Mouse (Mus musculus) ES-Bruce4 (cell line): ENCODE results near the gene Zfp871. TPM values are rescaled to one million over a fixed set of nuclear protein-coding genes. Genes with fewer than 3 reads are reported as not detected.
"Not testable (repeated sequence)": the region's sequence is repeated elsewhere in the genome, so short reads cannot be mapped to it uniquely, and the experiment has no call there.

ENCODE experiments used
- H3K27ac ChIP-seq: 2 replicates; pipeline ENCODE4 v1.5.1; 2012; ENCODE audit warnings: low read length, inconsistent platforms; ENCODE audit not compliant: insufficient read depth
- H3K27me3 ChIP-seq: 2 replicates; pipeline ENCODE4 v1.6.1; 2012; ENCODE audit warnings: mild to moderate bottlenecking, low read length, inconsistent platforms; ENCODE audit not compliant: control insufficient read depth, poor library complexity, insufficient read depth, severe bottlenecking
- H3K36me3 ChIP-seq: 2 replicates; pipeline ENCODE4 v1.6.1; 2012; ENCODE audit warnings: inconsistent platforms, mild to moderate bottlenecking, low read length, moderate library complexity; ENCODE audit not compliant: control insufficient read depth, poor library complexity, insufficient read depth, severe bottlenecking
- H3K4me1 ChIP-seq: one replicate; pipeline ENCODE4 v1.8.1; 2011; ENCODE audit warnings: low read length; ENCODE audit not compliant: control insufficient read depth, insufficient read depth
- H3K4me3 ChIP-seq: 2 replicates; pipeline ENCODE4 v1.5.1; 2011; ENCODE audit warnings: low read depth, mild to moderate bottlenecking, low read length
- H3K9ac ChIP-seq: 2 replicates; pipeline ENCODE4 v1.6.1; 2012; ENCODE audit warnings: low read depth, mild to moderate bottlenecking, inconsistent platforms; ENCODE audit not compliant: poor library complexity, severe bottlenecking
- H3K9me3 ChIP-seq: replicated peaks from 2 replicates; pipeline ENCODE4 v1.6.1; 2012; ENCODE audit warnings: mild to moderate bottlenecking, low read length, inconsistent platforms; ENCODE audit not compliant: control insufficient read depth, poor library complexity, insufficient read depth, severe bottlenecking
- CTCF ChIP-seq: IDR thresholded peaks from one replicate; pipeline ENCODE4 v1.8.1; 2011; ENCODE audit warnings: low read depth, low read length
- EP300 ChIP-seq: IDR thresholded peaks from 2 replicates; pipeline ENCODE4 v1.6.1; 2011; ENCODE audit warnings: low read depth, low read length; ENCODE audit not compliant: insufficient read depth
- POLR2A ChIP-seq: IDR thresholded peaks from one replicate; pipeline ENCODE4 v1.8.1; 2011; ENCODE audit warnings: low read length; ENCODE audit not compliant: insufficient read depth
- polyA plus RNA-seq: library from polyadenylated mRNA; stranded (reverse); fragments of >200 nt; gene quantifications from 2 replicates; pipeline ENCODE4 v1.2.4, GENCODE M21; 2011; ENCODE audit warnings: low read depth; ENCODE audit not compliant: missing spikeins, insufficient read depth, insufficient read length

Zfp871 gene
- polyA plus RNA-seq, 1 experiment: 54.5 TPM

GRCm38 (mm10) chr17:32752813-32753360 is 35.2 kb downstream of the Zfp871 start:
- Histone ChIP-seq H3K36me3 (no peaks in the 10 kb centered on the region), H3K27ac (no peak overlapping the region), H3K27me3 (no peaks in the 10 kb centered on the region), H3K9ac (no peak overlapping the region), H3K4me3 (no peak overlapping the region), H3K4me1 (no peaks in the 10 kb centered on the region), H3K9me3 (no peaks in the 10 kb centered on the region)
- TF ChIP-seq POLR2A (no peak), CTCF (no peak), EP300 (no peak)

- Histone ChIP-seq H3K9me3 (no peaks in the 10 kb centered on the region), H3K4me1 (no peaks in the 10 kb centered on the region), H3K4me3 (0 out of 2 replicates have a peak overlapping the region, but pooled peaks have one; percentile 42), H3K27ac (no peak overlapping the region), H3K27me3 (no peaks in the 10 kb centered on the region), H3K36me3 (no peaks in the 10 kb centered on the region), H3K9ac (no peak overlapping the region)
- TF ChIP-seq EP300: no peak
Measured at GRCm38 (mm10) chr17:32750611-32751010, 37.5 kb downstream of the Zfp871 start.

DNA sequence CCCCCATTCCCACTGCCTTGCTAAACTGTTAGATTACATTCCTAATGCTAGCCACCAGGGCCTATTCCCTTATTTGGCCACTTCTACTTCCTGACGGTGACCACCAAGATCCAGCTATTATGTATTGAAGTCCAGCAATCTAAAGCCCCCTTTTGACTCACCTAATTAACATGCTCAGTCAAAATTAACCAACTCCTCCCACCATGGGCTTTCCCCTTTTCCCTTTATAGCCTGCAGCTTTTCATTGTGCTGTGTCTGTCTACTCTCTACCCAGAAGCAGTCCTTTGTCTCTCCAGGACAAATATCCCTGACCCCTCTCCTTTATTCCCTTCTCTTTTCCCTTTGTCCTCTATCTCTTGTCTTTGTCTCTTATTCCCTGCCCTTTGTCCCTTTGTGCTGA is 47.0 kb downstream of the Zfp871 start:
- Histone ChIP-seq H3K9ac (no peak overlapping the region), H3K27ac (no peak overlapping the region), H3K9me3 (no peaks in the 10 kb centered on the region), H3K27me3 (no peaks in the 10 kb centered on the region), H3K36me3 (no peaks in the 10 kb centered on the region), H3K4me3 (no peak overlapping the region), H3K4me1 (peaks cover 1% of the 10 kb centered on the region)
- no peak for TF ChIP-seq CTCF
- TF ChIP-seq POLR2A: no peak
- TF ChIP-seq EP300: no peak

- H3K27me3 ChIP-seq: no peaks in the 10 kb centered on the region
- no peaks in the 10 kb centered on the region for H3K36me3 ChIP-seq
- no peak overlapping the region for H3K27ac ChIP-seq
- H3K9me3 ChIP-seq: peaks cover 3% of the 10 kb centered on the region
- peaks cover 1% of the 10 kb centered on the region for H3K4me1 ChIP-seq
- no peak overlapping the region for H3K9ac ChIP-seq
- no peak for TF ChIP-seq CTCF
- no peak for TF ChIP-seq EP300
- TF ChIP-seq POLR2A: no peak
- no peak overlapping the region for H3K4me3 ChIP-seq
Measured at GRCm38 (mm10) chr17:32738406-32738805, 49.7 kb downstream of the Zfp871 start.

DNA sequence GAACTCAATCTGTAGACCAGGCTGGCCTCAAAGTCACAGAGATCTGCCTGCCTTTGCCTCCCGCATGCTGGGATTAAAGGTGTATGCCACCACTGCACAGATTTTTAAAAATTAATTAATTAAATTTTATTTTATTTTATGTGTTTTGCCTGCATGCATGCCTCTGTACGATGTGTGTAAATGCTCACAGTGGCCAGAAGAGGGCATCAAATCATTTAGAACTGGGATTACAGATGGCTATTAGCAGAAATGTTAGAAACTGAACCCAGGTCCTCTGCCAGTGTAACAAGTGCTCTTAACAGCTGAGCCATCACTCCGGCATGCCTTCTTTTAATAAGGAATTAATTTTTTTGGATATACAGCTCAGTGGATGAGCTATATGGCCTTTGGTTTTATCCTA is 59.1 kb downstream of the Zfp871 start:
- Histone ChIP-seq H3K27ac (no peak overlapping the region), H3K4me3 (no peak overlapping the region), H3K9me3 (peaks cover 12% of the 10 kb centered on the region), H3K4me1 (no peaks in the 10 kb centered on the region), H3K27me3 (no peaks in the 10 kb centered on the region), H3K9ac (no peak overlapping the region), H3K36me3 (no peaks in the 10 kb centered on the region)
- TF ChIP-seq POLR2A (no peak), CTCF (no peak), EP300 (no peak)

DNA sequence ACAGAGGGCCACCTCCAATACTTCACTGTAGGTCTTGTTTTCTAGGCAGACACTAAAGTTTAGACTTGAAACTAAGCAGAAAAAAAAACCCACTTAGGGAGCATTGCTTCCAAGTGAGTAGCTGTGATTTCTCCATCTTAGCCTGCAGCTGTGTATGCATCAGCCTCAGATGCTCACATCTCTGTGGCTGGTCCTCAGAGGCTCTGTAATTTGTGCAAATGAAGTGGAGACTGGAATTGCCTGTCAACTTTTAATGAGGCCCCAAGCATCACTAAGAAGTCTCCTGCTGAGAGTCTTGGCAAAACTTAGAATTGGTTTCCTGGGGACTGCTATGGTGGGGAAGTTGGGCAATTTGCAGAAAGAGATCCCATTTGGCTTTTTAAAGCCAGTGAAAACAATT is 61.7 kb downstream of the Zfp871 start:
- H3K9ac ChIP-seq, H3K4me1 ChIP-seq, H3K9me3 ChIP-seq, H3K36me3 ChIP-seq, H3K4me3 ChIP-seq, H3K27me3 ChIP-seq: not testable (repeated sequence)
- H3K27ac ChIP-seq: 0 out of 2 replicates have a peak overlapping the region, but pooled peaks have one; percentile 24

DNA sequence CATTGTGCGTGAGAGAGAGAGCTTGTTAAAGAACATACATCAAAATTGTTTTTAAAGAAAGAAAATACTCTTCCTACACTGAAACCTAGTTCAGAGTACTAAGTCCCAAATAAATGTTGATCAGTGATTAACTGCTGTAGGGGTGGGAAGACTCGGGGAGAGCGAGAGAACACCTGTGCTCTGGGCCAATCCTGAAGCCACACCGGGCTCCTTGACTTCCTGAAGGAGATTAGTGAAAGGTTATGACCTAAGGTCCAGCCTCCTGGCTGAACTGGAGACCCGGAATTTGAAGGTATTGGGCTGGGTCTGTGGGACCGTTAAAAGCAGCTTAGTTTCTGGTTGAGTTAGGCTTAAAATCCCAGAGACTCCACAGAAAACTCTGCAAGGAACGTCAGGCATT is 65.3 kb downstream of the Zfp871 start:
- TF ChIP-seq POLR2A (no peak), EP300 (no peak), CTCF (no peak)
- Histone ChIP-seq H3K27me3 (no peaks in the 10 kb centered on the region), H3K36me3 (no peaks in the 10 kb centered on the region), H3K4me3 (no peak overlapping the region), H3K4me1 (no peaks in the 10 kb centered on the region), H3K9me3 (peaks cover 28% of the 10 kb centered on the region), H3K27ac (no peak overlapping the region), H3K9ac (no peak overlapping the region)

GRCm38 (mm10) chr17:32722151-32722550 is 65.9 kb downstream of the Zfp871 start:
- not testable (repeated sequence) for H3K4me1 ChIP-seq, H3K27me3 ChIP-seq, H3K36me3 ChIP-seq, H3K9ac ChIP-seq, H3K4me3 ChIP-seq, H3K27ac ChIP-seq
- peaks cover 32% of the 10 kb centered on the region for H3K9me3 ChIP-seq
